Mouse (Mus musculus): ENCODE measurements around the gene Mogs. TPM values are rescaled to one million over a fixed set of nuclear protein-coding genes. Genes with fewer than 3 reads are reported as not detected.

Gene Mogs
- polyA plus RNA-seq, 1 experiment, result 33.2 TPM

- TF ChIP-seq SRF (IDR thresholded peaks at IDR 0.05; ENCODE audit: control insufficient read depth, insufficient read length, low read depth), result no peak
- TF ChIP-seq POLR2AphosphoS2 (IDR thresholded peaks at IDR 0.05; ENCODE audit: insufficient read length, low read depth), result no peak
- no peak for TF ChIP-seq CEBPB (IDR thresholded peaks at IDR 0.05; ENCODE audit: insufficient read depth, poor library complexity, severe bottlenecking)
- no peak for TF ChIP-seq USF1 (IDR thresholded peaks at IDR 0.05; ENCODE audit: low read depth)
- no peak for TF ChIP-seq E2F4 (IDR thresholded peaks at IDR 0.05; ENCODE audit: insufficient read depth)
- TF ChIP-seq TCF3 (IDR thresholded peaks at IDR 0.05; ENCODE audit: insufficient read length, low read depth), result no peak
- no peak for TF ChIP-seq MYOG (IDR thresholded peaks at IDR 0.05; ENCODE audit: control insufficient read depth in 1 of 3, insufficient read depth in 1 of 3, insufficient read length in 2 of 3, low read depth in 2 of 3)
- no peak for TF ChIP-seq POLR2A (IDR thresholded peaks at IDR 0.05; ENCODE audit: insufficient read length, low read depth)
- TF ChIP-seq MYOD1 (IDR thresholded peaks at IDR 0.05; ENCODE audit: control insufficient read depth in 1 of 3, insufficient read length in 2 of 3, low read depth in 2 of 3), result no peak
- TF ChIP-seq MAX (IDR thresholded peaks at IDR 0.05; ENCODE audit: low read depth), result no peak
- no peak for TF ChIP-seq TCF12 (IDR thresholded peaks at IDR 0.05; ENCODE audit: insufficient read depth, poor library complexity, severe bottlenecking)
- TF ChIP-seq REST (IDR thresholded peaks at IDR 0.05; ENCODE audit: insufficient read depth, insufficient read length), result no peak
- Histone ChIP-seq H3K4me3 (no peak overlapping the region), H3K27me3 (ENCODE audit: control insufficient read depth, insufficient read depth, insufficient read length) (peaks cover 42% of the 10 kb centered on the region), H3K36me3 (ENCODE audit: control insufficient read depth, insufficient read depth) (no peaks in the 10 kb centered on the region), H3ac (ENCODE audit: control insufficient read depth, insufficient read length) (no peak overlapping the region), H3K79me2 (ENCODE audit: control insufficient read depth, insufficient read depth) (no peaks in the 10 kb centered on the region), H3K4me2 (ENCODE audit: low read depth) (no peak overlapping the region)
These were observed 27.9 kb upstream of the Mogs start for GRCm38 (mm10) chr6:83087205-83087925.

DNA sequence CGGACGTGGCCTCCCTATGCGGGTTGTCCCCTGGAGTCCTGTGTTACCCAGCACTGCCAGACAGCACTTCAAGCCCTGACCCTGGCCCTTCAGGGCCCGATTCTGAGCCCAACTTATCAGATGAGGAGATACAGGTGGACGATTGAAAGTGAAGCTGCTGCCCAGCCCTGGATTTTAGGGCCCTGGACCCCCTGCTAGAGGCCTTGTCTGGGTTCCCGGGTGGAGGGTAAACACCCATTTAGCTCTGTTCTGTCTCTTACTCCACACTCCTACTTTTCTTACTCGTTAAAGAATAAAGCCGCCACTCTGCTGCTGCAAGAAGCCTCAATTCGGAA is 27.4 kb upstream of the Mogs start:
- Histone ChIP-seq H3K4me2 (ENCODE audit: low read depth) (no peak overlapping the region), H3K4me3 (no peak overlapping the region), H3K27me3 (ENCODE audit: control insufficient read depth, insufficient read depth, insufficient read length) (peaks cover 47% of the 10 kb centered on the region), H3K36me3 (ENCODE audit: control insufficient read depth, insufficient read depth) (no peaks in the 10 kb centered on the region), H3ac (ENCODE audit: control insufficient read depth, insufficient read length) (no peak overlapping the region), H3K79me2 (ENCODE audit: control insufficient read depth, insufficient read depth) (no peaks in the 10 kb centered on the region)
- TF ChIP-seq REST (IDR thresholded peaks at IDR 0.05; ENCODE audit: insufficient read depth, insufficient read length), result no peak
- no peak for TF ChIP-seq TCF12 (IDR thresholded peaks at IDR 0.05; ENCODE audit: insufficient read depth, poor library complexity, severe bottlenecking)

- no peak for TF ChIP-seq E2F4 (IDR thresholded peaks at IDR 0.05; ENCODE audit: insufficient read depth)
- no peak for TF ChIP-seq POLR2A (IDR thresholded peaks at IDR 0.05; ENCODE audit: insufficient read length, low read depth)
- no peak for TF ChIP-seq SRF (IDR thresholded peaks at IDR 0.05; ENCODE audit: control insufficient read depth, insufficient read length, low read depth)
- no peak for TF ChIP-seq USF1 (IDR thresholded peaks at IDR 0.05; ENCODE audit: low read depth)
- no peak for TF ChIP-seq POLR2AphosphoS2 (IDR thresholded peaks at IDR 0.05; ENCODE audit: insufficient read length, low read depth)
- no peak for TF ChIP-seq MAX (IDR thresholded peaks at IDR 0.05; ENCODE audit: low read depth)
- no peak for TF ChIP-seq TCF12 (IDR thresholded peaks at IDR 0.05; ENCODE audit: insufficient read depth, poor library complexity, severe bottlenecking)
- TF ChIP-seq MYOG (IDR thresholded peaks at IDR 0.05; ENCODE audit: control insufficient read depth in 1 of 3, insufficient read depth in 1 of 3, insufficient read length in 2 of 3, low read depth in 2 of 3), result no peak
- TF ChIP-seq CEBPB (IDR thresholded peaks at IDR 0.05; ENCODE audit: insufficient read depth, poor library complexity, severe bottlenecking), result no peak
- TF ChIP-seq TCF3 (IDR thresholded peaks at IDR 0.05; ENCODE audit: insufficient read length, low read depth), result no peak
- no peak for TF ChIP-seq REST (IDR thresholded peaks at IDR 0.05; ENCODE audit: insufficient read depth, insufficient read length)
- no peak for TF ChIP-seq MYOD1 (IDR thresholded peaks at IDR 0.05; ENCODE audit: control insufficient read depth in 1 of 3, insufficient read length in 2 of 3, low read depth in 2 of 3)
- no peak overlapping the region for H3ac ChIP-seq (ENCODE audit: control insufficient read depth, insufficient read length)
- no peak overlapping the region for H3K4me3 ChIP-seq
- H3K36me3 ChIP-seq (ENCODE audit: control insufficient read depth, insufficient read depth), result no peaks in the 10 kb centered on the region
- H3K79me2 ChIP-seq (ENCODE audit: control insufficient read depth, insufficient read depth), result no peaks in the 10 kb centered on the region
- H3K4me2 ChIP-seq (ENCODE audit: low read depth), result no peak overlapping the region
- H3K27me3 ChIP-seq (ENCODE audit: control insufficient read depth, insufficient read depth, insufficient read length), result peaks cover 33% of the 10 kb centered on the region
These were observed 22.7 kb upstream of the Mogs start for GRCm38 (mm10) chr6:83092416-83093127.

DNA sequence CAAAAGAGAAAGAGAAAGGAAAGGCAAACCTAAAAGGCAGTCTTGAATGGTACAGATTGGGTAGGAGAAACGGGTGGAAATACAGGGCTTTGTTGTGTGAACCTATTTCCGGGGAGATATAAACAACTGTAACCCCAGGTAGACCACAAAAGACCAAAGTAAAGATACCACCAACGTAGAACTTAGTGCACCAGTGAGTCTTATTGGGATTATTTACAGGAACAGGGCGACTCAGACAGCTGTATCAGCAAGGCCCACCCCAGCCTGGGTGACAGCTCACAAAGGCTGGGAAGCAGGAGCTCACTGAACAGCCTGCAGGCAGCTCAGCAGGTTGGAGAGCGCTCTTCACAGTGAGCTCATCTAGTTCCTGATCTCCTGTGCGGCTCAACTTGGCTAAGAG is 19.3 kb upstream of the Mogs start:
- Histone ChIP-seq H3K36me3 (ENCODE audit: control insufficient read depth, insufficient read depth) (no peaks in the 10 kb centered on the region), H3K4me2 (ENCODE audit: low read depth) (no peak overlapping the region), H3K27me3 (ENCODE audit: control insufficient read depth, insufficient read depth, insufficient read length) (peaks cover 8% of the 10 kb centered on the region), H3K79me2 (ENCODE audit: control insufficient read depth, insufficient read depth) (no peaks in the 10 kb centered on the region), H3ac (ENCODE audit: control insufficient read depth, insufficient read length) (no peak overlapping the region), H3K4me3 (no peak overlapping the region)
- TF ChIP-seq MYOD1 (IDR thresholded peaks at IDR 0.05; ENCODE audit: control insufficient read depth in 1 of 3, insufficient read length in 2 of 3, low read depth in 2 of 3) (no peak), SRF (IDR thresholded peaks at IDR 0.05; ENCODE audit: control insufficient read depth, insufficient read length, low read depth) (no peak), CEBPB (IDR thresholded peaks at IDR 0.05; ENCODE audit: insufficient read depth, poor library complexity, severe bottlenecking) (no peak), USF1 (IDR thresholded peaks at IDR 0.05; ENCODE audit: low read depth) (no peak), REST (IDR thresholded peaks at IDR 0.05; ENCODE audit: insufficient read depth, insufficient read length) (no peak), TCF3 (IDR thresholded peaks at IDR 0.05; ENCODE audit: insufficient read length, low read depth) (no peak), POLR2A (IDR thresholded peaks at IDR 0.05; ENCODE audit: insufficient read length, low read depth) (no peak), MYOG (IDR thresholded peaks at IDR 0.05; ENCODE audit: control insufficient read depth in 1 of 3, insufficient read depth in 1 of 3, insufficient read length in 2 of 3, low read depth in 2 of 3) (no peak), E2F4 (IDR thresholded peaks at IDR 0.05; ENCODE audit: insufficient read depth) (no peak), MAX (IDR thresholded peaks at IDR 0.05; ENCODE audit: low read depth) (no peak), TCF12 (IDR thresholded peaks at IDR 0.05; ENCODE audit: insufficient read depth, poor library complexity, severe bottlenecking) (no peak), POLR2AphosphoS2 (IDR thresholded peaks at IDR 0.05; ENCODE audit: insufficient read length, low read depth) (no peak)
